Mouse (Mus musculus) heart, postnatal 0 days (tissue): ENCODE results near the gene Stab2.

ENCODE experiments used
- CTCF ChIP-seq: IDR thresholded peaks from 2 replicates; pipeline ENCODE4 v1.5.1; 2016; ENCODE audit warnings: antibody characterized with exemption, control low read depth, low read depth
- EP300 ChIP-seq: IDR thresholded peaks from 2 replicates; pipeline ENCODE4 v1.6.1; 2016; ENCODE audit warnings: antibody characterized with exemption, low read depth

GRCm38 (mm10) chr10:86880071-86880806 lies 127.6 kb downstream of the Stab2 start:
- no peak for TF ChIP-seq CTCF
- TF ChIP-seq EP300, result no peak
